Mouse (Mus musculus) lung, adult 2 months (tissue): ENCODE data around the gene Pla2g6.

Experiments
- CTCF ChIP-seq: fragments of 200-500 bp; IDR thresholded peaks from 2 replicates; pipeline ENCODE4 v1.5.1; 2011; ENCODE audit warnings: mild to moderate bottlenecking, low read length, control low read depth; ENCODE audit not compliant: insufficient read depth
- POLR2A ChIP-seq: fragments of 200-500 bp; IDR thresholded peaks from 2 replicates; pipeline ENCODE4 v1.6.1; 2011; ENCODE audit warnings: low read depth, mild to moderate bottlenecking, control low read depth, low read length, borderline replicate concordance; ENCODE audit errors: extremely low read depth

DNA sequence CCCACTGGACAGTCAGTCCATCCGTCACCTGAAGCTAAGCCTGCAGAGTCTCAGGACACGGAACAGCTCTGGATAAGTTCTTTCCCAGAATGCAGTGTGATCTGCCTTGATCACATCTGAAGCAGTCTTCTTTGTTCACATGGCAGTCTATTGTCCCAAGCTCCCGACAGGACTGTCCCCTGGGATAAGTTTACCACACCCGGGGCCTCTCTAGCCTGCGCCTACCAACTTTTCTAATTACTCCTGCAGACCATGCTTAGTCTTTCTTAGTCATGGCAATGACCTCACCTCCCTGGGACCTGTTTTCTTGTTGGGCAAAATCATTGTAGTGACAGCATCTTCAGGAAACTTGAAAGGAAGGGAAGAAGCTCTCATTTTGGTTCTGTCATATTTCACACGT lies 90.2 kb downstream of the Pla2g6 start:
- TF ChIP-seq CTCF (no peak), POLR2A (no peak)
